Mouse (Mus musculus) stomach, postnatal 0 days (tissue): ENCODE data around the gene Nsd1. TPM values are rescaled to one million over a fixed set of nuclear protein-coding genes. Genes with fewer than 3 reads are reported as not detected.
A peak's percentile ranks its signal among the peaks of the same experiment; 100 is the strongest.

Source experiments
- ATAC-seq: fragments of 200-750 bp; cut with Nextera tagmentation; 2 replicates; pipeline ENCODE4 v1.8.0; 2017; ENCODE audit not compliant: low FRiP score, low TSS enrichment
- DNase-seq: peaks from one replicate; pipeline ENCODE4 v3.0.0-alpha.2; 2016; ENCODE audit warnings: low spot score
- H3K27ac ChIP-seq: fragments of 300-500 bp; sonication (generic); replicated peaks from 2 replicates; pipeline ENCODE4 v1.5.1; 2014; ENCODE audit warnings: mild to moderate bottlenecking, control low read depth
- H3K27me3 ChIP-seq: fragments of 300-500 bp; sonication (generic); 2 replicates; pipeline ENCODE4 v1.6.1; 2014; ENCODE audit warnings: low read length; ENCODE audit not compliant: control insufficient read depth, insufficient read depth
- H3K36me3 ChIP-seq: fragments of 300-500 bp; sonication (generic); 2 replicates; pipeline ENCODE4 v1.6.1; 2014; ENCODE audit warnings: low read length, mixed read lengths; ENCODE audit not compliant: control insufficient read depth, insufficient read depth
- H3K4me1 ChIP-seq: fragments of 300-500 bp; sonication (generic); replicated peaks from 2 replicates; pipeline ENCODE4 v1.6.1; 2014; ENCODE audit warnings: antibody characterized with exemption; ENCODE audit not compliant: control insufficient read depth, insufficient read depth
- H3K4me2 ChIP-seq: fragments of 300-500 bp; sonication (generic); replicated peaks from 2 replicates; pipeline ENCODE4 v1.6.1; 2014; ENCODE audit warnings: low read depth, mild to moderate bottlenecking, control low read depth, moderate library complexity
- H3K4me3 ChIP-seq: fragments of 300-500 bp; sonication (generic); 2 replicates; pipeline ENCODE4 v1.5.1; 2014; ENCODE audit warnings: low read depth, low read length, control low read depth
- H3K9ac ChIP-seq: fragments of 300-500 bp; sonication (generic); 2 replicates; pipeline ENCODE4 v1.6.1; 2014; ENCODE audit warnings: mild to moderate bottlenecking, low read length, control low read depth, mixed read lengths
- H3K9me3 ChIP-seq: fragments of 300-500 bp; sonication (generic); 2 replicates; pipeline ENCODE4 v1.6.1; 2016; ENCODE audit warnings: low read length; ENCODE audit not compliant: control insufficient read depth
- CTCF ChIP-seq: IDR thresholded peaks from 2 replicates; pipeline ENCODE4 v1.5.1; 2016; ENCODE audit warnings: antibody characterized with exemption, low read depth, mild to moderate bottlenecking, moderate library complexity
- EP300 ChIP-seq: optimal IDR thresholded peaks from 2 replicates; pipeline ENCODE3; 2016; ENCODE audit warnings: antibody characterized with exemption
- WGBS: fragments of 180-500 bp; shearing (Covaris S2); extraction: QIAGEN DNeasy Blood & Tissue Kit; methylation state at CpG from one replicate; pipeline ENCODE4 v1.1.7; 2014; 5-methylcytosine and 5-hydroxymethylcytosine counted together
- polyA plus RNA-seq: library from polyadenylated mRNA; unstranded; fragments of >200 nt; fragmentation: Nextera tagmentation; extraction: Ambion mirVana; gene quantifications from 2 replicates; pipeline ENCODE4 v1.2.1, GENCODE M21; 2015

The Nsd1 gene
- polyA plus RNA-seq: 33.7 and 35.0 TPM in 2 replicates

DNA sequence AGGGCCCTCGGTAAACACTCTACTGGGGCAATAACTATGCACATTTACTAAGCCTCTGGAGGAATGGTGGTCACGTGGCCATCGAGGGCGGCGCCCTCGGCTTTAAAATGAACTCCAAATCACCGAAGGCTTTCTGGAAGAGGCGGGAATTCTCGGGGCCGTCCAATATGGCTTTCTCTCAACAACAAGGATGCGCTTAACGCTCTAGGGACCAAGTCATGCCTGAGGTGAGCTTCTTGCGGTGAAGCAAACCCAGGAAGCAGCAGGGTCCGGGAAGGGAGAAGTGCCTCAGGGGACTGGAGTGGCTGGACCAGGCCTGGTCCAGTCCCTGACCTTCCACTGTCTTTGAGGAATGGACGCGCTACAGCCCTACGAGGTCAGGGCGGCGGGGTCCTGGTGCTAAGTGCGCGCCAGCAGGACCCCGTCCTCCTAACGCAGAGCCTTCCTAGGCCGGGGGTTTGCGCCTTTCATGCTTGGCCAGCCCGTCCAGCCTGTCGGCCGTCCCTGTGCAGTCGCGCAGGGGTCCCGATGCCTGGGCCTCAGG is at the start of gene Nsd1:
Gene Nsd1 (plus strand): TSS at position 134 of the 544 bp plus-strand sequence.
- no peak for ATAC-seq

DNA sequence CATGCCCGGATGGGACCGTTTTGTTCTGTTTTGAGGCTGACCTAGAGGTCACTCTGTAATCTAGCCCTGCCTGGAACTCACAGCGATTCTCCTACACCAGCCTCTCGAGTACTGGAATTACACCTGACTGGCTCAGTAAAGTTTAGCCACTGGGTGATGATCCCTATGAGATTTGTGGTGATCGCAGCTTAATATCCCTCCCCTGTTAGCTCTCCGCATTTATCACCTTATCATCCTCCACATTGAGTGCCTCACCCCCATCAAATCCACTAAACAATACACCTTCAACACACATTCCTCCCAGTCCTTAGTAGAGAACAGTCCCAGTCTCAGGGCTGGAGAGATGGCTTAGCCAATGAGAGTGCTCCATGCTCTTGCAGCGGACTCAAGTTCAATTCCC is 47.2 kb upstream of the Nsd1 start:
- Histone ChIP-seq H3K4me1 (no peaks in the 10 kb centered on the region), H3K27me3 (no peaks in the 10 kb centered on the region), H3K4me2 (no peak overlapping the region), H3K9ac (no peak overlapping the region), H3K4me3 (no peak overlapping the region), H3K9me3 (no peaks in the 10 kb centered on the region), H3K27ac (no peak overlapping the region), H3K36me3 (no peaks in the 10 kb centered on the region)
- TF ChIP-seq CTCF (no peak), EP300 (no peak)
- WGBS: 55% methylated on average over 7 of the region's 7 CpGs
- ATAC-seq: no peak
- no peak for DNase-seq

More for the DNA sequence above, at the start of gene Nsd1:
- 40% methylated on average over 23 of the region's 31 CpGs for WGBS
- no peaks in the 10 kb centered on the region for H3K9me3 ChIP-seq
- no peak for DNase-seq
- peak within 1 kb of the TSS; percentile 98 for H3K27ac ChIP-seq
- TF ChIP-seq EP300: no peak
- TF ChIP-seq CTCF: peak; percentile 53
- H3K4me2 ChIP-seq: peak within 1 kb of the TSS; percentile 91
- H3K4me3 ChIP-seq: peak within 1 kb of the TSS; percentile 75
- H3K4me1 ChIP-seq: peaks cover 13% of the 10 kb centered on the region; the same call in 1 of the 2 replicates
- no peaks in the 10 kb centered on the region for H3K27me3 ChIP-seq
- no peaks in the 10 kb centered on the region for H3K36me3 ChIP-seq
- H3K9ac ChIP-seq: peak within 1 kb of the TSS; percentile 91

DNA sequence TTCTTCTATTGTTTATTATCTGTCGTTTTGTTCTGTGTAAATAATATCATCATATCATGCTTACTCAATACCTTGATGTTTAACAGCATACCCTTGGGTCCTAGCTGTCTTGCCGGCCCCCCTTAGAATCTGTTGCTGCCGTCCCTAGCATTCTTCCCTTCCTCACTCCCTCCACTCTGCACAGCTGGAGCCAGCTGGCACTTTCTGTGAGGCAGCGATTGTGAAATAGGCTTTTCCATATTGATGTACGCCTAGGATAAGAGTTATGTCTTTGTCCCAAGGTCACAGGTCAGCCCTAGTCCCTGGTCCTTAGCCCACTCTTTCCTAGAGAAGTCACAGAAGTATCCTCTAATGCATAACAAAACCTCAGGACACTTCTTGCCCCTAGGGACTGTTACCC is 46.0 kb upstream of the Nsd1 start:
- Histone ChIP-seq H3K9ac (no peak overlapping the region), H3K4me1 (no peaks in the 10 kb centered on the region), H3K27me3 (no peaks in the 10 kb centered on the region), H3K9me3 (no peaks in the 10 kb centered on the region), H3K4me3 (no peak overlapping the region), H3K36me3 (no peaks in the 10 kb centered on the region), H3K4me2 (no peak overlapping the region), H3K27ac (no peak overlapping the region)
- TF ChIP-seq EP300 (no peak), CTCF (no peak)
- WGBS: 42% methylated on average over 5 of the region's 5 CpGs
- DNase-seq: no peak
- peak; percentile 54; the same call in 1 of the 2 replicates for ATAC-seq

DNA sequence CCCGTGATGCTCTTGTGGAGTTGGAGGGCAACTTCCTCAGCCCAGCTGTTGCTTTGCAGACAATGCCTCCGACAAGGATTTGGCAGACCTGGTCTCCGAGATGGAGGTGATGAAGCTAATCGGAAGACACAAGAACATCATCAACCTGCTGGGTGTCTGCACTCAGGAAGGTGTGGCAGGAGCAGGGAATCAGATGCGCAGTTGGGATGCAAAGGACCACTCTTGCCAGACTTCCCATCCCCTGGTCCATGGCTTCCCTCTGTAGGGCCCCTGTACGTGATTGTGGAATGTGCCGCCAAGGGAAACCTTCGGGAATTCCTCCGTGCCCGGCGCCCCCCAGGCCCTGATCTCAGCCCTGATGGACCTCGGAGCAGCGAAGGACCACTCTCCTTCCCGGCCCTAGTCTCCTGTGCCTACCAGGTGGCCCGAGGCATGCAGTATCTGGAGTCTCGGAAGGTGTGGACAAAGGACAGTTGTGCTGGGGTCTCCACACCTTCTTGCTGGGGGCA is 43.7 kb upstream of the Nsd1 start:
- TF ChIP-seq EP300: no peak
- no peak for TF ChIP-seq CTCF
- Histone ChIP-seq H3K27me3 (no peaks in the 10 kb centered on the region), H3K36me3 (no peaks in the 10 kb centered on the region), H3K4me2 (no peak overlapping the region), H3K4me3 (no peak overlapping the region), H3K4me1 (no peaks in the 10 kb centered on the region), H3K9me3 (no peaks in the 10 kb centered on the region), H3K27ac (no peak overlapping the region), H3K9ac (no peak overlapping the region)
- DNase-seq (no peak), ATAC-seq (no peak)
- 93% methylated on average over 16 of the region's 16 CpGs for WGBS

DNA sequence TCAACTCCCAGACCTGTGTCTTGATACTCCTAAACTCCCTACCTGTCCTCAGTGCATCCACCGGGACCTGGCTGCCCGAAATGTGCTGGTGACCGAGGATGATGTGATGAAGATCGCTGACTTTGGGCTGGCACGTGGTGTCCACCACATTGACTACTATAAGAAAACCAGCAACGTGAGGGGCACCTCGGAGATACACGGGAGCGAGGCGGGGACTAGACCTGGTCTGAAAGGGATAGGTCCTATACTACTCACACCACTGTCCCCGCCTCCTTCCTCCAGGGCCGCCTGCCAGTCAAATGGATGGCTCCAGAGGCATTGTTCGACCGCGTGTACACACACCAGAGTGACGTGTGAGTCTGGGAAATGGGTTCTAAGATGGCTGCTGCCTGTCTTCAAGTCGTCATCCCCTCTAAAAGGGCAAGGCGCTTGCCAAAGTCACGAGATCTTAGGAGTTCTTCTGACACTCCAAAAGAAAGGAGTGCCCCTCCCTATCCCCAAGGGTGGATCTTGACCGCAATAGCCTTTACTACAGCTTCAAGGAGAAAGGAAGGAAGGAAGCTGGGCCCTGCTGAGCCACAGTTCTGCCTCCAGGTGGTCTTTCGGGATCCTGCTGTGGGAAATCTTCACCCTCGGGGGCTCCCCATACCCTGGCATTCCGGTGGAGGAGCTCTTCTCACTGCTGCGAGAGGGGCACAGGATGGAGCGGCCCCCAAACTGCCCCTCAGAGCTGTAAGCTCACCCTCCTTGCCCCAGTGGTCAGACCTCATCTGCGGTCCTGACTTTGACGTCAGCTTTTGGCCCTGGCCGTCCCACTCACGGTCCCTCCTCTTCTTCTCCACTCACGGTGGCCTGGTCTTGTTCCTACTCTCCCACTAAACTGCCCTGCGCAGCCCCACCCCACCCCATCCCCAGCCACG is 42.5 kb upstream of the Nsd1 start:
- Histone ChIP-seq H3K4me1 (peaks cover 5% of the 10 kb centered on the region), H3K36me3 (no peaks in the 10 kb centered on the region), H3K9ac (no peak overlapping the region), H3K27ac (no peak overlapping the region), H3K4me3 (no peak overlapping the region), H3K4me2 (no peak overlapping the region), H3K27me3 (no peaks in the 10 kb centered on the region), H3K9me3 (no peaks in the 10 kb centered on the region)
- ATAC-seq: no peak; the same call in 1 of the 2 replicates
- DNase-seq: no peak
- WGBS: 87% methylated on average over 32 of the region's 32 CpGs
- TF ChIP-seq EP300 (no peak), CTCF (no peak)
